Mouse (Mus musculus) ES-E14 (cell line): ENCODE data around the gene H2afj. TPM values are rescaled to one million over a fixed set of nuclear protein-coding genes. Genes with fewer than 3 reads are reported as not detected.

Experiments used
- DNase-seq: peaks from one replicate; pipeline ENCODE4 v3.0.0-alpha.2; 2013; ENCODE audit warnings: low read depth, low spot score
- H3K27ac ChIP-seq: 2 replicates; pipeline ENCODE4 v1.5.1; 2012; ENCODE audit warnings: low read depth, mild to moderate bottlenecking, low read length, moderate library complexity, mixed read lengths; ENCODE audit not compliant: poor library complexity, insufficient read depth, severe bottlenecking
- H3K36me3 ChIP-seq: 2 replicates; pipeline ENCODE4 v1.6.1; 2012; ENCODE audit warnings: mild to moderate bottlenecking, low read length, moderate library complexity, mixed read lengths; ENCODE audit not compliant: control insufficient read depth, poor library complexity, insufficient read depth, severe bottlenecking
- H3K4me1 ChIP-seq, 2 experiments: fragments of 150-350 bp in 1 of 2; sonication (generic) in 1 of 2; 2 replicates each; pipeline ENCODE4 v1.6.1; 2012; ENCODE audit warnings: low read length in 2 of 2, mild to moderate bottlenecking in 1 of 2, mixed read lengths in 1 of 2; ENCODE audit not compliant: control insufficient read depth in 2 of 2, insufficient read depth in 2 of 2, poor library complexity in 1 of 2
- H3K4me3 ChIP-seq, 2 experiments: fragments of 150-350 bp in 1 of 2; sonication (generic) in 1 of 2; 2 replicates each; pipeline ENCODE4 v1.5.1; 2012; ENCODE audit warnings: low read length in 2 of 2, low read depth in 1 of 2, mild to moderate bottlenecking in 1 of 2, mixed read lengths in 1 of 2; ENCODE audit not compliant: insufficient read depth in 1 of 2, poor library complexity in 1 of 2, severe bottlenecking in 1 of 2
- H3K9ac ChIP-seq: 2 replicates; pipeline ENCODE4 v1.6.1; 2012; ENCODE audit warnings: low read depth, mild to moderate bottlenecking, low read length, mixed read lengths; ENCODE audit not compliant: poor library complexity, insufficient read depth, severe bottlenecking
- H3K9me3 ChIP-seq: fragments of 150-350 bp; sonication (generic); 2 replicates; pipeline ENCODE4 v1.6.1; 2012; ENCODE audit warnings: low read depth, mild to moderate bottlenecking, low read length; ENCODE audit not compliant: control insufficient read depth, insufficient read depth
- CHD2 ChIP-seq: IDR thresholded peaks from 2 replicates; pipeline ENCODE4 v1.6.1; 2014; ENCODE audit warnings: mild to moderate bottlenecking, low read depth, low read length, inconsistent platforms
- HCFC1 ChIP-seq: IDR thresholded peaks from 2 replicates; pipeline ENCODE4 v1.6.1; 2012; ENCODE audit warnings: low read length, inconsistent platforms, borderline replicate concordance; ENCODE audit not compliant: insufficient read depth
- MAFK ChIP-seq: IDR thresholded peaks from 2 replicates; pipeline ENCODE4 v1.6.1; 2014; ENCODE audit warnings: mild to moderate bottlenecking, low read depth, low read length, inconsistent platforms; ENCODE audit not compliant: insufficient read depth
- ZC3H11A ChIP-seq: IDR thresholded peaks from 2 replicates; pipeline ENCODE4 v1.6.1; 2012; ENCODE audit warnings: low read depth, mild to moderate bottlenecking, inconsistent platforms, low read length, borderline replicate concordance
- ZNF384 ChIP-seq: IDR thresholded peaks from 2 replicates; pipeline ENCODE4 v1.6.1; 2012; ENCODE audit warnings: low read depth, low read length, inconsistent platforms
- in situ Hi-C, 2 experiments: fragments of 600-800 bp; cut with MboI; formaldehyde crosslinking; loops; one replicate each; pipeline ENCODE4 v1.15.1; 2025; ENCODE audit warnings: low sequenced_read_pairs in 2 of 2, inconsistent platforms in 1 of 2; ENCODE audit not compliant: unreplicated experiment in 2 of 2
- total RNA-seq: library from RNA; depleted of rRNA; stranded (reverse); fragments of 300-350 nt; gene quantifications from 2 replicates; pipeline ENCODE4 v1.2.3, GENCODE M21; 2012; rRNA removed

Gene H2afj
- total RNA-seq, 1 experiment: 185 TPM

GRCm38 (mm10) chr6:136856071-136856636, 48.1 kb downstream of the H2afj start:
- H3K4me3 ChIP-seq: no peak overlapping the region
- no peak overlapping the region for H3K27ac ChIP-seq
- H3K9me3 ChIP-seq: no peaks in the 10 kb centered on the region

GRCm38 (mm10) chr6:136857186-136857872, 49.3 kb downstream of the H2afj start, which contains the start of gene Art4:
TSS of gene Art4 (minus strand) at chr6:136857733.
- Histone ChIP-seq H3K9ac (no peak within 1 kb of the TSS), H3K4me1 (no peaks in the 10 kb centered on the region; a peak in 1 of 4 replicates), H3K27ac (no peak within 1 kb of the TSS), H3K4me3 (peak within 1 kb of the TSS in 1 of 2 experiments; percentile 15; a peak in 2 of 4 replicates), H3K9me3 (no peaks in the 10 kb centered on the region), H3K36me3 (no peaks in the 10 kb centered on the region)
- TF ChIP-seq HCFC1 (no peak), ZNF384 (no peak), CHD2 (no peak), ZC3H11A (no peak)
- no peak for DNase-seq
- in situ Hi-C loops: no loop called here

More at GRCm38 (mm10) chr6:136856071-136856636, 48.1 kb downstream of the H2afj start:
- no peak overlapping the region for H3K9ac ChIP-seq
- DNase-seq: no peak
- H3K36me3 ChIP-seq: no peaks in the 10 kb centered on the region
- H3K4me1 ChIP-seq: no peaks in the 10 kb centered on the region; a peak in 1 of 4 replicates
- in situ Hi-C loops: no loop called here
- TF ChIP-seq CHD2 (no peak), MAFK (no peak), ZNF384 (no peak), HCFC1 (no peak), ZC3H11A (no peak)

- in situ Hi-C loops: no loop called here
- H3K4me3 ChIP-seq: no peak overlapping the region
- H3K27ac ChIP-seq: no peak overlapping the region
- no peak overlapping the region for H3K9ac ChIP-seq
- TF ChIP-seq CHD2 (no peak), HCFC1 (no peak), ZNF384 (no peak), MAFK (no peak), ZC3H11A (no peak)
- H3K4me1 ChIP-seq: no peaks in the 10 kb centered on the region
- DNase-seq: no peak
- H3K36me3 ChIP-seq: no peaks in the 10 kb centered on the region
- no peaks in the 10 kb centered on the region for H3K9me3 ChIP-seq
These were observed 49.8 kb downstream of the H2afj start for GRCm38 (mm10) chr6:136857873-136858260.

- H3K9ac ChIP-seq: no peak overlapping the region
- H3K36me3 ChIP-seq: no peaks in the 10 kb centered on the region
- DNase-seq: no peak
- in situ Hi-C loops: no loop called here
- no peaks in the 10 kb centered on the region for H3K4me1 ChIP-seq
- H3K9me3 ChIP-seq: no peaks in the 10 kb centered on the region
- no peak for TF ChIP-seq HCFC1
- no peak for TF ChIP-seq ZNF384
- no peak for TF ChIP-seq MAFK
- TF ChIP-seq CHD2: no peak
- TF ChIP-seq ZC3H11A: no peak
- H3K4me3 ChIP-seq: no peak overlapping the region
- no peak overlapping the region for H3K27ac ChIP-seq
These were observed 50.4 kb downstream of the H2afj start for GRCm38 (mm10) chr6:136858420-136858819.

Other genes with a start within 250 kb of the H2afj start
- gene Plbd1, start 146.3 kb upstream of the H2afj start, total RNA-seq: 2.5 and 3.0 TPM in 2 replicates
- 0.09 and 0.11 TPM in 2 replicates for gene Gucy2c, start 26.5 kb upstream of the H2afj start, total RNA-seq
- 70.5 and 110 TPM in 2 replicates for gene Hist4h4, start 3.8 kb upstream of the H2afj start, total RNA-seq
- gene BC049715, start 19.4 kb downstream of the H2afj start, total RNA-seq: 0.90 and 1.2 TPM in 2 replicates
- gene Wbp11, start 20.0 kb downstream of the H2afj start, total RNA-seq: 33.5 and 41.7 TPM in 2 replicates
- gene Smco3, start 27.2 kb downstream of the H2afj start, total RNA-seq: not detected in 2 replicates
- gene Art4, start 49.5 kb downstream of the H2afj start, total RNA-seq: 0.32 TPM in 1 of 2 replicates, not detected in the other
- gene Mgp, start 67.6 kb downstream of the H2afj start, total RNA-seq: not detected in 2 replicates
- gene Erp27, start 113.9 kb downstream of the H2afj start, total RNA-seq: not detected in 2 replicates
- gene Pde6h, start 115.6 kb downstream of the H2afj start, total RNA-seq: 0.45 TPM in 1 of 2 replicates, not detected in the other
- gene Arhgdib, start 133.7 kb downstream of the H2afj start, total RNA-seq: 6.7 and 20.9 TPM in 2 replicates